Mouse (Mus musculus) CD8-positive naive resting alpha-beta T cell, adult 57 days (primary cell): ENCODE data around the gene Mrpl9. TPM values are rescaled to one million over a fixed set of nuclear protein-coding genes. Genes with fewer than 3 reads are reported as not detected.

ENCODE experiments used
- total RNA-seq: library from RNA; stranded (reverse); gene quantifications from one replicate; pipeline ENCODE4 v1.2.4, GENCODE M21; 2023

Gene Mrpl9
- 55.2 TPM for total RNA-seq

GRCm38 (mm10) chr3:94442951-94443596 is at the start of gene Mrpl9:
TSS of gene Mrpl9 (plus strand) at chr3:94443318.

DNA sequence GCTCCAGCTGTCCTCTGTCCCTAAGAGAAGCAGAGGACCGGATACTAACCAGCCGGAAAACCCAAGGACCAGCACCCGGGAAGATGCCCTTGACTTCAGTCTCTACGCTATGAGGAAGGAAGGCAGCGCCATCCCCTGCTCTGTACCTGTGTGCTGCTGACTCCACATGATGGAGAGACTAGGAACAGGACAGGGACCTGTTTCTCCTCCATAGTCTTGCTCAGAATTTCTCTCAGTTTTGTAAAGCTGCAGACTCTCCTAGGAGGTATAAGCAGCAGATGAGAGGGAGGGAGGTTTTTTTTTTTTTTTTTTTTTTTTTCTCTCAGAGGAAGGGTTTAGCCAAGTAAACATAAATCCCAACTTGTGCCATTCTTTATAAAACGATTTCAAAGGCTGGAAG is 44.9 kb upstream of the Mrpl9 start, which contains the start of gene Lingo4:
Lingo4 (plus strand) TSS at position 301 of the 400 bp plus-strand sequence.

DNA sequence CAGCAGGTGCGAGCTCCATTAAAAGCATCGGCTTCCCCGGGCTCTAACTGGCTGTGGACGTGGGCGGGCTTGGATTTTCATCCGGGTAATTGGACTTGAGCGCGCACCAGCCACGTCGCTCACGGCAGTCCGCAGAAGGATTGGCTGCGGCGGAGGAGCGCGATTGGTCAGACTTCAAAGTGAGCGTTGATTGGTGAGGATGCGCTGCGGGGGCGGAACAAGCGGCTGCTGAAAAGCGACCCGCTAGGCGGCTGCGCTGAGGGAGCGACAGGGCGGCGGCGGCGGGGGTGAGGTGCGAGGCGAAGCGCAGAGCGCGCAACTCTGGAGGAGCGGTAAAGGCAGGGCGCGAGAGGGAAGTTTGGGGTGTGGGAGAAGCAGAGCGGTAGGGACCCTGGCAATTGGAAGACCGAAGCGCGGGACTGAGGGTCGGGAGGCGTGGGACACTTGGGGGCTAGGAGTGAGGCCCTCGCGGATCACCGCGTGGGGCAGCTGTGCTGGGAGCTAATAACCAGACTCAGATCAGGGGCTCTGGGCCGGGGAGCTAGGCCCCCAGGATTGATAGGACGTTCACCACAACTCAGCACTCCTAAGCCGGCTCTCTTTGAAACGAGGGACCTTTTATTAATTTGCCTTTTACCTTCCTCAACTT is 30.0 kb upstream of the Mrpl9 start, which contains the start of gene Tdrkh:
Tdrkh (plus strand) TSS at position 243 of the 649 bp plus-strand sequence.

GRCm38 (mm10) chr3:94443597-94443964 is 463 bp downstream of the Mrpl9 start, which contains the start of gene Oaz3:
TSS of gene Oaz3 (minus strand) at chr3:94443915.

DNA sequence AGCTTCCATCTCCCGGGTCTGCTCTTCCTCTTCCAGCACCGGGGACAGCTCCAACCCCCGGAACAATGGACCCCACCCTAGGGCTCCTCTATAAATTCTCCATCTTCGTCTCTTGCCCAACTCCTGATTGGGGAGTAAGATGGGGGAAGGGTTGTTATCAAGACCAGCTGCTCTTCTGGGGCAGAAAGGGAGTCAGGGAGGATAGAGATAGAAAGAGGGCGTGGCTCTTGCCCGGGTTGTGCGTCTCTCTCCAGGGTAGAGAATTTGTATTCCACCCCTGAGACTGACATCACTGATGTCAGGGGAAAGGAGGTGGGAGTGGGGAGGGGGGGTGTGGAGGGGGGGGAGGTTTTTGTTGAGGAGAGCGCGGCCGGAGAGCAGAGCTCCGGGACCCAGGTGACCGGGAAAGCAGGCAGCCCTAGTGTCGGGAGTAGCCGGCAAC is 34.9 kb downstream of the Mrpl9 start, which contains the start of gene Celf3:
Celf3 (plus strand) TSS at position 315 of the 442 bp plus-strand sequence.

GRCm38 (mm10) chr3:94480291-94480884 is 37.3 kb downstream of the Mrpl9 start, which contains the start of gene Riiad1:
TSS of gene Riiad1 (minus strand) at chr3:94480341.

Other genes starting within 250 kb of the Mrpl9 start
- not detected for gene Gm5286, start 246.6 kb upstream of the Mrpl9 start, total RNA-seq
- not detected for gene Gm4778, start 179.3 kb upstream of the Mrpl9 start, total RNA-seq
- gene Them4, start 133.2 kb upstream of the Mrpl9 start, total RNA-seq = 7.6 TPM
- not detected for gene Them5, start 101.2 kb upstream of the Mrpl9 start, total RNA-seq
- gene C2cd4d, start 80.9 kb upstream of the Mrpl9 start, total RNA-seq = not detected
- gene Rorc, start 70.5 kb upstream of the Mrpl9 start, total RNA-seq = not detected
- gene Lingo4, start 44.8 kb upstream of the Mrpl9 start, total RNA-seq = not detected
- 11.0 TPM for gene Tdrkh, start 30.0 kb upstream of the Mrpl9 start, total RNA-seq
- not detected for gene Oaz3, start 597 bp downstream of the Mrpl9 start, total RNA-seq
- not detected for gene Celf3, start 35.0 kb downstream of the Mrpl9 start, total RNA-seq
- gene Riiad1, start 37.0 kb downstream of the Mrpl9 start, total RNA-seq = 2.8 TPM
- 28.0 TPM for gene Snx27, start 139.4 kb downstream of the Mrpl9 start, total RNA-seq
- not detected for gene Gm10972, start 199.8 kb downstream of the Mrpl9 start, total RNA-seq
- 2.1 TPM for gene Tuft1, start 215.6 kb downstream of the Mrpl9 start, total RNA-seq